Mouse (Mus musculus) kidney, adult 2 months (tissue): Measurements from ENCODE around the gene Cdk5r1.

ENCODE experiments used
- CTCF ChIP-seq: fragments of 200-500 bp; conservative IDR thresholded peaks from 2 replicates; pipeline ENCODE4 v1.5.1; 2011; ENCODE audit warnings: low read depth, mild to moderate bottlenecking, control low read depth, low read length, moderate library complexity, mixed read lengths; ENCODE audit not compliant: insufficient read depth, insufficient read length
- POLR2A ChIP-seq: fragments of 200-500 bp; IDR thresholded peaks from one replicate; pipeline ENCODE4 v1.6.1; 2011; ENCODE audit warnings: low read depth, low read length, control low read depth

DNA sequence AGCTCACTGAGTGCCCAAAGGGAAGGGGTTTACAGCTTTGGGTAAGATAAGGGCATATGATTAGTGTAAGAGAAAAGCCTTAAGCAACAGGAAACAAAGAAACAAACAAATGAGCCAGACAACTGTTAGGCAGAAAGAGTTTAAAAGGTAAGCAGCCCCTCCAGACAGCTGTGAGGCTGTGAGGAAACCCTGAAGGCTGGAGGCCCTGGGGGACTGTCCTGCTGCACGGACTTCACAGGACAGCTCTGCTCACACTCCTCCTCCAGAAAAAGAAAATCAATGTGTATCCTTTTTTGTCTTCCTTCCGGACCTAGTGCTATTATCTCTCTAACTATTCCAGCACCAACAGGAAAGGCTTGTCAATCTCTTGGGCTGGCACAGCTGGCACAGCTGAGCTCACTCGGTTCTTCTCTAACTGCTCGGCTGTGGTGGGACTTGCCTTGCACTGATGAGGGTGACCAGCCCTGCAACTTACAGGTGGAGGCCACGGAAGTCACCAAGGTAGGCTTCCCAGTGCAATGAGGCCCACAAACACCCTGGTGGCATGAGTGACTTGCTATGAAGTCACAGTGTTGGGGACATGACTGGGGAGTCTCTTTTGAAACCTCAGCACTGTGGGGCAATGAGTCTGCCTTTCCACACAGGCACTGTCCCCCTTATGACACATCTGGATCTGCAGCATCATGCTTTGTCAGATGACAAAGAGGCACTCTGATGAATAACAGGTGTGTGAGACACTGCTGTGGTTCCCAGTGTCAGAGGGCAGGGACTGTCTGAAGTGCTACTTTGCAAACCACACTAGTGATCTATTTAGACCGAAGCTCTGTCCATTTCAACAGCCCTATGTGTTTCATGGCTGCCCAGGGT, 27.9 kb downstream of the Cdk5r1 start:
- no peak for TF ChIP-seq POLR2A
- no peak for TF ChIP-seq CTCF
